ENCODE assay signal across 22 mouse cellular contexts in genomic region chr14:79269551-79269950, GRCm38 (mm10). TPM values are rescaled to one million over a fixed set of nuclear protein-coding genes. Genes with fewer than 3 reads are reported as not detected.
DNase-seq lines count a peak whose midpoint lies in the region; ATAC-seq lines count a peak whose summit lies in the region.
"Had no signal": no experiment of that assay in that cellular context is flagged by ENCODE, and none has a peak within 500 bp of the region (broad histone marks: within the 10 kb centered on the region; RNA-seq: fewer than 3 reads in every experiment).

No protein-coding gene starts in this region.

- no peaks in the 10 kb centered on the region for H3K27me3 ChIP-seq in kidney, embryonic 16.5 days (ENCODE audit: insufficient read depth, low read length)
- H3K27me3 ChIP-seq in kidney, embryonic 14.5 days (ENCODE audit: control insufficient read depth, insufficient read depth, low read length) = no peaks in the 10 kb centered on the region
- H3K27me3 ChIP-seq: forebrain, embryonic 13.5 days; hindbrain, embryonic 13.5 days; neural tube, embryonic 15.5 days had no signal

- intact Hi-C loops in heart, postnatal 36 days (cut with DNase I) = loop anchor here (2.0 kb wide), 1 partner anchor 43 kb away; no protein-coding TSS in a partner anchor

- no peak overlapping the region for H3K4me2 ChIP-seq in kidney, embryonic 16.5 days (replicated peaks; ENCODE audit: low read depth, low read length)
- H3K4me2 ChIP-seq in kidney, embryonic 14.5 days (replicated peaks; ENCODE audit: low read depth, low read length) = no peak overlapping the region
- H3K4me2 ChIP-seq: forebrain, embryonic 13.5 days; hindbrain, embryonic 13.5 days; neural tube, embryonic 15.5 days had no signal

- no peaks in the 10 kb centered on the region for H3K36me3 ChIP-seq in kidney, embryonic 16.5 days (ENCODE audit: insufficient read depth, low read length)
- no peaks in the 10 kb centered on the region for H3K36me3 ChIP-seq in kidney, embryonic 14.5 days (ENCODE audit: control insufficient read depth, insufficient read depth, low read length)
- H3K36me3 ChIP-seq: hindbrain, embryonic 13.5 days; neural tube, embryonic 15.5 days had no signal

- WGBS in kidney, embryonic 16.5 days = 63% methylated on average over 1 of the region's 1 CpGs
- 100% methylated on average over 1 of the region's 1 CpGs for WGBS in kidney, embryonic 14.5 days

- H3K9me3 ChIP-seq in kidney, embryonic 16.5 days (ENCODE audit: low read length) = no peaks in the 10 kb centered on the region
- H3K9me3 ChIP-seq in kidney, embryonic 14.5 days (ENCODE audit: control insufficient read depth, low read length) = no peaks in the 10 kb centered on the region
- H3K9me3 ChIP-seq: forebrain, embryonic 13.5 days; hindbrain, embryonic 13.5 days; neural tube, embryonic 15.5 days had no signal

- DNase-seq in heart, adult 9 months (ENCODE audit: low spot score in 2 of 2) = peak; percentile 57 to 72
- DNase-seq in heart, postnatal 36 days = no peak
- DNase-seq in 3T3-L1 (ENCODE audit: low read depth, low spot score) = peak; percentile 49
- no peak for DNase-seq in embryo, embryonic 10.5 days (ENCODE audit: low spot score)
- DNase-seq in frontal cortex, adult 2 months (ENCODE audit: extremely low spot score in 1 of 2, low spot score in 1 of 2) = no peak
- DNase-seq: cerebellum, adult 11 months; cerebellum, postnatal 36 days; gastrocnemius, postnatal 14 days; retina, postnatal 1 day; spleen, adult 18-20 months had no signal

- no peak overlapping the region for H3K9ac ChIP-seq in kidney, embryonic 16.5 days (replicated peaks; ENCODE audit: low read length)
- H3K9ac ChIP-seq in kidney, embryonic 14.5 days (ENCODE audit: low read depth, low read length) = no peak overlapping the region
- H3K9ac ChIP-seq: forebrain, embryonic 13.5 days; hindbrain, embryonic 13.5 days; liver, embryonic 14.5 days; neural tube, embryonic 15.5 days had no signal

- ATAC-seq in kidney, embryonic 16.5 days (ENCODE audit: low FRiP score, low TSS enrichment) = peak; percentile 37; the same call in 1 of the 2 replicates
- ATAC-seq in kidney, embryonic 14.5 days (ENCODE audit: low FRiP score, low TSS enrichment) = no peak
- ATAC-seq: forebrain, embryonic 13.5 days had no signal

- H3K4me1 ChIP-seq in kidney, embryonic 16.5 days (ENCODE audit: insufficient read depth, low read length) = no peaks in the 10 kb centered on the region
- H3K4me1 ChIP-seq in kidney, embryonic 14.5 days (ENCODE audit: control insufficient read depth, insufficient read depth, low read length) = no peaks in the 10 kb centered on the region
- peaks cover 46% of the 10 kb centered on the region for H3K4me1 ChIP-seq in brown adipose tissue, adult 24 weeks (ENCODE audit: control insufficient read depth, insufficient read depth, insufficient read length, low read length)

- H3K4me3 ChIP-seq in kidney, embryonic 16.5 days (ENCODE audit: low read length) = no peak overlapping the region
- no peak overlapping the region for H3K4me3 ChIP-seq in kidney, embryonic 14.5 days (ENCODE audit: low read length)
- H3K4me3 ChIP-seq in brown adipose tissue, adult 24 weeks (ENCODE audit: insufficient read depth, low read depth, low read length) = no peak overlapping the region
- H3K4me3 ChIP-seq: forebrain, embryonic 13.5 days; hindbrain, embryonic 13.5 days; megakaryocyte, embryonic 14.5 days; neural tube, embryonic 15.5 days had no signal

- no peak overlapping the region for H3K27ac ChIP-seq in kidney, embryonic 16.5 days (ENCODE audit: low read length)
- H3K27ac ChIP-seq in kidney, embryonic 14.5 days (ENCODE audit: low read depth, low read length) = no peak overlapping the region
- peak overlapping the region; percentile 96 for H3K27ac ChIP-seq in brown adipose tissue, adult 24 weeks (replicated peaks; ENCODE audit: low read depth, low read length)
- H3K27ac ChIP-seq: forebrain, embryonic 13.5 days; hindbrain, embryonic 13.5 days; liver, embryonic 14.5 days; neural tube, embryonic 15.5 days had no signal

RNA-seq across cellular contexts. Expression of gene Zfp957, which starts 22.4 kb away (rescaled TPM):
- total RNA-seq in heart, postnatal 36 days (2021) = not detected
- not detected in 2 replicates for polyA plus RNA-seq in kidney, embryonic 16.5 days (2015; fragmentation: Nextera tagmentation; extraction: Ambion mirVana)
- polyA plus RNA-seq in kidney, embryonic 14.5 days (2014; fragmentation: Nextera tagmentation; extraction: Ambion mirVana) = not detected in 2 replicates
- polyA plus RNA-seq in brown adipose tissue, adult 24 weeks (2012; ENCODE audit: insufficient read depth, insufficient read length, missing spikeins) = not detected in 2 replicates
- polyA plus RNA-seq in frontal cortex, adult 2 months (2012; rRNA removed) = not detected in 2 replicates
- total RNA-seq: adrenal gland, postnatal 4 days; gastrocnemius, postnatal 14 days; layer of hippocampus, postnatal 14 days; left cerebral cortex, postnatal 25 days; monocyte, adult 5-6 weeks had no signal
- polyA plus RNA-seq: forebrain, embryonic 13.5 days; hindbrain, embryonic 13.5 days; liver, embryonic 14.5 days; neural tube, embryonic 15.5 days had no signal

RNA-seq across cellular contexts. Expression of gene Rgcc, which starts 31.9 kb away (rescaled TPM):
- 10 to 100 TPM; 54.7 to 54.8 TPM for total RNA-seq in heart, postnatal 36 days (2021)
- polyA plus RNA-seq in kidney, embryonic 16.5 days (2015; fragmentation: Nextera tagmentation; extraction: Ambion mirVana) = 29.7 and 35.7 TPM in 2 replicates
- polyA plus RNA-seq in kidney, embryonic 14.5 days (2014; fragmentation: Nextera tagmentation; extraction: Ambion mirVana) = 22.7 and 26.0 TPM in 2 replicates
- 325 and 446 TPM in 2 replicates for polyA plus RNA-seq in brown adipose tissue, adult 24 weeks (2012; ENCODE audit: insufficient read depth, insufficient read length, missing spikeins)
- polyA plus RNA-seq in frontal cortex, adult 2 months (2012; rRNA removed) = 88.9 and 107 TPM in 2 replicates

Comparison
In these comparisons a context has a peak if more than half of its experiments do, and no peak if none do; other contexts are left out.
1. DNase-seq: peak in heart, adult 9 months (2 of 2) and 3T3-L1 (single experiment); none in heart, postnatal 36 days (0 of 2), embryo, embryonic 10.5 days (single experiment) and frontal cortex, adult 2 months (0 of 2).